Mouse (Mus musculus) frontal cortex, adult (tissue): ENCODE results near the gene Pdzd8.

Source experiments
- ATAC-seq: cut with Nextera tagmentation; 2 replicates; pipeline ENCODE4 v1.9.2; 2017; ENCODE audit warnings: mild to moderate bottlenecking, moderate library complexity, mixed read lengths; ENCODE audit not compliant: low TSS enrichment

The Pdzd8 gene

GRCm38 (mm10) chr19:59354906-59355305 is 9.3 kb upstream of the Pdzd8 start:
- ATAC-seq = no peak

GRCm38 (mm10) chr19:59352760-59353159 is 7.2 kb upstream of the Pdzd8 start:
- no peak for ATAC-seq

- ATAC-seq = peak; percentile 79
These were observed 5.7 kb upstream of the Pdzd8 start for GRCm38 (mm10) chr19:59351151-59351889.

GRCm38 (mm10) chr19:59350273-59350903 is 4.8 kb upstream of the Pdzd8 start:
- ATAC-seq = no peak

- ATAC-seq = no peak
These were observed 3.9 kb upstream of the Pdzd8 start for GRCm38 (mm10) chr19:59349329-59349960.

GRCm38 (mm10) chr19:59346325-59346724 is 745 bp upstream of the Pdzd8 start:
- no peak for ATAC-seq

GRCm38 (mm10) chr19:59345081-59345657 is 411 bp downstream of the Pdzd8 start:
- ATAC-seq = peak; percentile 62

- peak; percentile 14; the same call in 1 of the 2 replicates for ATAC-seq
These were observed 1.3 kb downstream of the Pdzd8 start for GRCm38 (mm10) chr19:59344304-59344711.

GRCm38 (mm10) chr19:59342964-59343363 is 2.6 kb downstream of the Pdzd8 start:
- no peak for ATAC-seq

GRCm38 (mm10) chr19:59339908-59340307 is 5.7 kb downstream of the Pdzd8 start:
- ATAC-seq = no peak

GRCm38 (mm10) chr19:59337872-59338681 is 7.5 kb downstream of the Pdzd8 start:
- ATAC-seq = no peak

GRCm38 (mm10) chr19:59336655-59337054 is 8.9 kb downstream of the Pdzd8 start:
- no peak for ATAC-seq

- ATAC-seq = no peak
These were observed 14.8 kb downstream of the Pdzd8 start for GRCm38 (mm10) chr19:59330816-59331225.

- ATAC-seq = no peak
These were observed 23.6 kb downstream of the Pdzd8 start, which contains the start of gene Rps12-ps3 for GRCm38 (mm10) chr19:59321990-59322389. TSS of gene Rps12-ps3 (plus strand) at chr19:59322290.

GRCm38 (mm10) chr19:59316571-59316970 is 29.0 kb downstream of the Pdzd8 start:
- peak; percentile 87 for ATAC-seq

GRCm38 (mm10) chr19:59315308-59315707 is 30.3 kb downstream of the Pdzd8 start:
- no peak for ATAC-seq

GRCm38 (mm10) chr19:59292183-59292839 is 53.3 kb downstream of the Pdzd8 start:
- ATAC-seq = peak; percentile 95

GRCm38 (mm10) chr19:59289811-59290210 is 55.8 kb downstream of the Pdzd8 start:
- no peak for ATAC-seq

- no peak for ATAC-seq
These were observed 56.5 kb downstream of the Pdzd8 start for GRCm38 (mm10) chr19:59289042-59289441.

- ATAC-seq = no peak
These were observed 63.6 kb downstream of the Pdzd8 start for GRCm38 (mm10) chr19:59282001-59282400.

GRCm38 (mm10) chr19:59280841-59281240 is 64.7 kb downstream of the Pdzd8 start:
- ATAC-seq = peak; percentile 31; the same call in 1 of the 2 replicates
